Mouse (Mus musculus): ENCODE measurements around the gene Pde9a. TPM values are rescaled to one million over a fixed set of nuclear protein-coding genes. Genes with fewer than 3 reads are reported as not detected.

Pde9a gene
- polyA plus RNA-seq, 1 experiment from 2014 or later, result 36.7 TPM

DNA sequence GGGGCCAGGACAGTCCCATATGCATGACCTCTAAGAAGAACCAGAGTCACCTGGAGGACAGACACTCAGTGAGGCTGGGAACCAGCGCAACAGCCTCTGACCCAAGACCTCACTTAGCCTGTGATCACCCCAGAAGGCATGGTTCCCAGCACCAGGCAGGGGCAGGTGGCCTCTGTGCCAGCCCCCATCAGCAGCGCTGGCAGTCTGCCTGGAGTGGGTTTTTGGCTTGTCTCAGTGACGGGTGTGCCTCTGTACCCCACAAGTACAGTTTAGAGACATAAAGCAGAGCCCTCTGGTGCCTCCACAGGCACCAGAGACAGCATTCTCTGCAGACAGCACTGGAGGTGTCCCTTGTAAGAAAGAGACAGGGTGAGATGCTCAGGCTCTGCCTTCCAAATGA lies 64.2 kb downstream of the Pde9a start:
- H3K36me3 ChIP-seq (ENCODE audit: insufficient read depth), result peaks cover 12% of the 10 kb centered on the region
- H3K4me2 ChIP-seq, result no peak overlapping the region
- ATAC-seq (ENCODE audit: insufficient read depth) (no peak), DNase-seq (no peak)
- H3K9me3 ChIP-seq (ENCODE audit: low read depth, low read length), result no peaks in the 10 kb centered on the region
- 72% methylated on average over 3 of the region's 3 CpGs for WGBS
- H3K9ac ChIP-seq, result no peak overlapping the region
- no peak overlapping the region for H3K27ac ChIP-seq (ENCODE audit: low read depth)
- TF ChIP-seq CTCF (IDR thresholded peaks at IDR 0.05; ENCODE audit: low read depth), result no peak
- no peak overlapping the region for H3K4me3 ChIP-seq (ENCODE audit: low read depth, low read length)
- peaks cover 23% of the 10 kb centered on the region for H3K4me1 ChIP-seq (ENCODE audit: insufficient read depth)
- no peaks in the 10 kb centered on the region for H3K27me3 ChIP-seq (ENCODE audit: insufficient read depth, low read length)

DNA sequence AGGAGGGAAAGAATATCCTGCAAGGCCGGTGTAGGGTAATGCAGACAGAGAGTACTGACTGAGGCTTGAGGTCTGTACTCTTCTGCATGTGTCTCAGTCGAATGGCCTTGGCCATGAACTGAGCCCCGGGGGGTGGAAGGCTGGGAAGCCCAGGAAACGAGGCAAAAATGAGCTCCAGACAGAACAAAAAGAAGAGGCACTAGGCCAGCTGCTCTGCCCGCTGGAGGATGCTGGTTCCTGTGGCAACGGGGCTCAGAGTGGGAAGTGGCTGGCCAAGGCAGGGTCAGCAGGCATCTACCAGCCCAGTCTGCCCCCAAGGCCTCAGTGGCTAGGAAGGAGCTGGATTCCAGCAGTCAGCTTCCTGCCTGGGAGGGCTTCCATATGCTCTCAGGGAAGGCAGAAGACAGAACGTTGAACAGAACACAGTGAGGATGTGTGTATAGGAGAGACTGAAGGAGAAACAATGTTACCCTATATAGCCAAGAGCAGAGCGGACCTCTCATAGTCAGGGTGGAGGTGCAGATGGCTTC lies 65.2 kb downstream of the Pde9a start:
- no peak overlapping the region for H3K4me3 ChIP-seq (ENCODE audit: low read depth, low read length)
- TF ChIP-seq CTCF (IDR thresholded peaks at IDR 0.05; ENCODE audit: low read depth), result no peak
- H3K27me3 ChIP-seq (ENCODE audit: insufficient read depth, low read length), result no peaks in the 10 kb centered on the region
- H3K9ac ChIP-seq, result no peak overlapping the region
- DNase-seq, result peak; percentile 67
- 41% methylated on average over 8 of the region's 8 CpGs for WGBS
- peaks cover 12% of the 10 kb centered on the region for H3K36me3 ChIP-seq (ENCODE audit: insufficient read depth)
- H3K4me2 ChIP-seq, result no peak overlapping the region
- peaks cover 32% of the 10 kb centered on the region for H3K4me1 ChIP-seq (ENCODE audit: insufficient read depth)
- ATAC-seq (ENCODE audit: insufficient read depth), result peak; percentile 55
- H3K27ac ChIP-seq (ENCODE audit: low read depth), result peak overlapping the region; percentile 87
- H3K9me3 ChIP-seq (ENCODE audit: low read depth, low read length), result no peaks in the 10 kb centered on the region

- TF ChIP-seq CTCF (IDR thresholded peaks at IDR 0.05; ENCODE audit: low read depth), result no peak
- Histone ChIP-seq H3K36me3 (ENCODE audit: insufficient read depth) (0 out of 2 replicates have a peak, but pooled peaks cover under 1% of the 10 kb centered on the region), H3K9ac (no peak overlapping the region), H3K4me2 (no peak overlapping the region), H3K9me3 (ENCODE audit: low read depth, low read length) (no peaks in the 10 kb centered on the region), H3K4me3 (ENCODE audit: low read depth, low read length) (no peak overlapping the region), H3K4me1 (ENCODE audit: insufficient read depth) (peaks cover 37% of the 10 kb centered on the region), H3K27ac (ENCODE audit: low read depth) (peak overlapping the region; percentile 86; the same call in 1 of the 2 replicates), H3K27me3 (ENCODE audit: insufficient read depth, low read length) (no peaks in the 10 kb centered on the region)
- ATAC-seq (ENCODE audit: insufficient read depth) (no peak), DNase-seq (no peak)
- WGBS, result 32% methylated on average over 2 of the region's 2 CpGs
Measured at GRCm38 (mm10) chr17:31452816-31453215, 66.8 kb downstream of the Pde9a start.

- Histone ChIP-seq H3K4me2 (no peak overlapping the region), H3K27me3 (ENCODE audit: insufficient read depth, low read length) (no peaks in the 10 kb centered on the region), H3K27ac (ENCODE audit: low read depth) (peak overlapping the region; percentile 86), H3K4me3 (ENCODE audit: low read depth, low read length) (no peak overlapping the region), H3K9ac (no peak overlapping the region), H3K4me1 (ENCODE audit: insufficient read depth) (peaks cover 43% of the 10 kb centered on the region), H3K9me3 (ENCODE audit: low read depth, low read length) (no peaks in the 10 kb centered on the region), H3K36me3 (ENCODE audit: insufficient read depth) (no peaks in the 10 kb centered on the region)
- ATAC-seq (ENCODE audit: insufficient read depth), result no peak
- peak; percentile 66 for DNase-seq
- WGBS, result 27% methylated on average over 3 of the region's 3 CpGs
- TF ChIP-seq CTCF (IDR thresholded peaks at IDR 0.05; ENCODE audit: low read depth), result no peak
Measured at GRCm38 (mm10) chr17:31453476-31453875, 67.5 kb downstream of the Pde9a start.

GRCm38 (mm10) chr17:31454056-31454455 lies 68.0 kb downstream of the Pde9a start:
- Histone ChIP-seq H3K9me3 (ENCODE audit: low read depth, low read length) (no peaks in the 10 kb centered on the region), H3K27ac (ENCODE audit: low read depth) (peak overlapping the region; percentile 86), H3K4me1 (ENCODE audit: insufficient read depth) (peaks cover 43% of the 10 kb centered on the region), H3K36me3 (ENCODE audit: insufficient read depth) (no peaks in the 10 kb centered on the region), H3K4me3 (ENCODE audit: low read depth, low read length) (no peak overlapping the region), H3K9ac (no peak overlapping the region), H3K4me2 (no peak overlapping the region), H3K27me3 (ENCODE audit: insufficient read depth, low read length) (no peaks in the 10 kb centered on the region)
- WGBS, result 61% methylated on average over 9 of the region's 9 CpGs
- no peak for TF ChIP-seq CTCF (IDR thresholded peaks at IDR 0.05; ENCODE audit: low read depth)
- DNase-seq (no peak), ATAC-seq (ENCODE audit: insufficient read depth) (no peak)

- WGBS, result 32% methylated on average over 18 of the region's 18 CpGs
- Histone ChIP-seq H3K4me3 (ENCODE audit: low read depth, low read length) (peak overlapping the region; percentile 3; the same call in 1 of the 2 replicates), H3K9me3 (ENCODE audit: low read depth, low read length) (no peaks in the 10 kb centered on the region), H3K36me3 (ENCODE audit: insufficient read depth) (0 out of 2 replicates have a peak, but pooled peaks cover 10% of the 10 kb centered on the region), H3K27me3 (ENCODE audit: insufficient read depth, low read length) (no peaks in the 10 kb centered on the region), H3K4me2 (peak overlapping the region; percentile 32), H3K27ac (ENCODE audit: low read depth) (peak overlapping the region; percentile 73), H3K4me1 (ENCODE audit: insufficient read depth) (peaks cover 36% of the 10 kb centered on the region; the same call in 1 of the 2 replicates), H3K9ac (no peak overlapping the region)
- no peak for TF ChIP-seq CTCF (IDR thresholded peaks at IDR 0.05; ENCODE audit: low read depth)
- peak; percentile 98 for DNase-seq
- peak; percentile 89 for ATAC-seq (ENCODE audit: insufficient read depth)
Measured at GRCm38 (mm10) chr17:31456723-31457567, 70.9 kb downstream of the Pde9a start.

- ATAC-seq (ENCODE audit: insufficient read depth) (no peak), DNase-seq (no peak)
- no peak overlapping the region for H3K27ac ChIP-seq (ENCODE audit: low read depth)
- H3K36me3 ChIP-seq (ENCODE audit: insufficient read depth), result 0 out of 2 replicates have a peak, but pooled peaks cover 12% of the 10 kb centered on the region
- H3K27me3 ChIP-seq (ENCODE audit: insufficient read depth, low read length), result no peaks in the 10 kb centered on the region
- WGBS, result 50% methylated on average over 4 of the region's 4 CpGs
- no peak overlapping the region for H3K4me2 ChIP-seq
- H3K4me1 ChIP-seq (ENCODE audit: insufficient read depth), result peaks cover 18% of the 10 kb centered on the region; the same call in 1 of the 2 replicates
- no peak overlapping the region for H3K4me3 ChIP-seq (ENCODE audit: low read depth, low read length)
- H3K9ac ChIP-seq, result no peak overlapping the region
- no peaks in the 10 kb centered on the region for H3K9me3 ChIP-seq (ENCODE audit: low read depth, low read length)
- TF ChIP-seq CTCF (IDR thresholded peaks at IDR 0.05; ENCODE audit: low read depth), result no peak
Measured at GRCm38 (mm10) chr17:31460416-31460815, 74.4 kb downstream of the Pde9a start.
